Mouse (Mus musculus) ES-E14 (cell line): ENCODE results near the gene Fchsd2.

ENCODE experiments used
- CHD2 ChIP-seq: IDR thresholded peaks from 2 replicates; pipeline ENCODE4 v1.6.1; 2014; ENCODE audit warnings: mild to moderate bottlenecking, low read depth, low read length, inconsistent platforms
- HCFC1 ChIP-seq: IDR thresholded peaks from 2 replicates; pipeline ENCODE4 v1.6.1; 2012; ENCODE audit warnings: low read length, inconsistent platforms, borderline replicate concordance; ENCODE audit not compliant: insufficient read depth
- MAFK ChIP-seq: IDR thresholded peaks from 2 replicates; pipeline ENCODE4 v1.6.1; 2014; ENCODE audit warnings: mild to moderate bottlenecking, low read depth, low read length, inconsistent platforms; ENCODE audit not compliant: insufficient read depth
- ZC3H11A ChIP-seq: IDR thresholded peaks from 2 replicates; pipeline ENCODE4 v1.6.1; 2012; ENCODE audit warnings: low read depth, mild to moderate bottlenecking, inconsistent platforms, low read length, borderline replicate concordance
- ZNF384 ChIP-seq: IDR thresholded peaks from 2 replicates; pipeline ENCODE4 v1.6.1; 2012; ENCODE audit warnings: low read depth, low read length, inconsistent platforms

- no peak for TF ChIP-seq MAFK
- no peak for TF ChIP-seq ZC3H11A
- TF ChIP-seq ZNF384: no peak
- no peak for TF ChIP-seq HCFC1
- no peak for TF ChIP-seq CHD2
Measured at GRCm38 (mm10) chr7:101248760-101249159, 156.1 kb downstream of the Fchsd2 start.
